Mouse (Mus musculus): ENCODE results near the gene Eif5a.
"Not testable (repeated sequence)": the region's sequence is repeated elsewhere in the genome, so short reads cannot be mapped to it uniquely, and the experiment has no call there.

The Eif5a gene

GRCm38 (mm10) chr11:69920266-69921031 is 1.3 kb downstream of the Eif5a start:
- DNase-seq (ENCODE audit: low spot score) = peak; percentile 31

DNA sequence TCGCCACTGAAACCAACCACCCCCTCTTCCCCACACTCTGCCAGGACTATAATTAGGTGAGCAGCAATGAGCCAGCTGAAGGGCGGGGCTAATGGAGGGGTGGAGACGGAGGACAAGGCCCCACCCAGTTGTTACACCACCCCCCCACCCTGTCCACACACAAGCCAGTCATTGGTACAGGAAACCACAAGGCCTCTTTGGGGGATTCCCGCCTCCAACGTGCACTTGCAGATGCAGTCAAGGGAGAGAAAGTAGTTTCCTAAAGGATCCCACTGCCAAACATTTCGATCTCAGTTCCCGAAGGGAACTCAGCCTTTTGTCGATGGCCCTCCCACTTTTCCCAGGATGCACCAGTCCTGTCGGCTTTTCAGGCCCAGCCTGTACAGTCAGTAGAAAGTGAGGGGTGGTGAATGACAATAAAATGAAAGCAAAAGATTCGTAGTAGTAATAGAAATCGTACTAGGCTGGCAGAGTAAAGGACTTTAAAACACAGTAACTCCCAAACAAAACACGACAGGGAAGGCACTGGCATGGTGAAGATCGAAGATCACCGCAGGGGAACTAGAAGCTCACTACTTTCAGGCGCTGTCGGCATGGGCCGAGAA is 2.0 kb downstream of the Eif5a start:
- DNase-seq (ENCODE audit: low spot score) = peak; percentile 87

- no peak for DNase-seq (ENCODE audit: low spot score)
These were observed 2.7 kb downstream of the Eif5a start for GRCm38 (mm10) chr11:69919053-69919452.

- no peak for DNase-seq (ENCODE audit: low spot score)
These were observed 3.6 kb downstream of the Eif5a start for GRCm38 (mm10) chr11:69918118-69918517.

GRCm38 (mm10) chr11:69917379-69917948 is 4.3 kb downstream of the Eif5a start:
- DNase-seq (ENCODE audit: low spot score) = no peak

GRCm38 (mm10) chr11:69916652-69917378 is 4.9 kb downstream of the Eif5a start:
- DNase-seq (ENCODE audit: low spot score) = not testable (repeated sequence)

GRCm38 (mm10) chr11:69915667-69916627 is 5.8 kb downstream of the Eif5a start:
- DNase-seq (ENCODE audit: low spot score) = no peak

GRCm38 (mm10) chr11:69914917-69915430 is 6.8 kb downstream of the Eif5a start:
- no peak for DNase-seq (ENCODE audit: low spot score)

DNA sequence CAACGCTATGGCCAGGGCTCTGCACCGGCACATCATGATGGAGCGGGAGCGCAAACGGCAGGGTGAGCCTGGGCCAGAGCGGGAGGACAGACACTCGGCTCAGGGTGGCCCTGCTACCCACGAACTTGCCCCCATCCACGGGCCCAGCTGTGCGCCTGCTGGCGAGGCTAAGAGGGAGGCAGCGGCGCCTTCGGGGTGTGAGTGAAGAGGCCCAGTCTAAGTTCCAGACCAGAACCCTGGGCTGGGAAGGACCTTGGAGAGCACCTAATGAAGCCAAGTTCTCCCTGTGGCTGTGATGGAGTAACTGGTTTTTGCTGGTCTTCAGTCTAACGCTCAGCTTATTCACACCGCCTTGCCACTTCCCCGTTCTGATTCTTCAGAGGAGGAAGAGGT is 7.4 kb downstream of the Eif5a start:
- DNase-seq (ENCODE audit: low spot score) = peak; percentile 69

DNA sequence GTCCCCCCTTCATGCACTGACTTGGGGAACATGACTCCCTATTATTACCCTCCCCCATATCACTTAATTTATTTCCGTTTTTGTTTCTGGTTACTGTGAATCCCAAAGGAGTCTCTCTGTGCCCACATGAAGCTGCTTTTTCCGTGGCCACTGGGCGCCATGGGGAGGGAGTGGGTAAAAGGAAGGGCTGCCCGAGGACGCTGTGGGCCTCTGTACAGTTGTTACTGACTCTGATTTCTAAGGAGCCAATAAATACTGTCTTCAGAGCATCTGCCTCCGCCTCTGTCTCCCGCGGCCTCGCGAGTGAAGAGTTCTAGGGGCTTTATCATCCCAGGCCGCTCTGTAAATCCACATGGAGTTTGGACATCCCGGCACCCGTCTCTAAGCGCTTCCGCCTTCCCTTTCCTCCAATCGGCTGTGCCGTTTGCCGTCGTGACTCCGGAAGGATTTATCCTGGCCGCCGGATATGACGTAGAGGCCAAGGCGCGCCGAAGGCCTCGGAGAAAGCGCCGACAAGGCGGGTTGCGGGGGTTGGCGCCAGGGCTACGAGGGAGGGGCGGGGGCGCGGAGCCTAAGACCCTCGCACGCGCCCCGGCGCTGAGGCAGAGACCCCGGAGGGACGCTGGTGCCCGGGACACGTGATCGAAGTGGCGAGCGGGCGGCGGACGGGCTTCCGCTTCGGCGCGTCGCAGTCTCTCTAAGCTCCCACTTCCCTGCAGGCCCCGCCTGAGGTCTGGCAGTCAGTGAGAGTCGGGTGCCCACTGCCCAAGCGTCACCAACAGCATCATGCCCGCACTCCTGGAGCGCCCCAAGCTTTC is 8.0 kb downstream of the Eif5a start, which contains the start of gene Gps2:
TSS of gene Gps2 (plus strand) at position 335 of the 818 bp plus-strand sequence.
- DNase-seq (ENCODE audit: low spot score) = peak; percentile 95

DNA sequence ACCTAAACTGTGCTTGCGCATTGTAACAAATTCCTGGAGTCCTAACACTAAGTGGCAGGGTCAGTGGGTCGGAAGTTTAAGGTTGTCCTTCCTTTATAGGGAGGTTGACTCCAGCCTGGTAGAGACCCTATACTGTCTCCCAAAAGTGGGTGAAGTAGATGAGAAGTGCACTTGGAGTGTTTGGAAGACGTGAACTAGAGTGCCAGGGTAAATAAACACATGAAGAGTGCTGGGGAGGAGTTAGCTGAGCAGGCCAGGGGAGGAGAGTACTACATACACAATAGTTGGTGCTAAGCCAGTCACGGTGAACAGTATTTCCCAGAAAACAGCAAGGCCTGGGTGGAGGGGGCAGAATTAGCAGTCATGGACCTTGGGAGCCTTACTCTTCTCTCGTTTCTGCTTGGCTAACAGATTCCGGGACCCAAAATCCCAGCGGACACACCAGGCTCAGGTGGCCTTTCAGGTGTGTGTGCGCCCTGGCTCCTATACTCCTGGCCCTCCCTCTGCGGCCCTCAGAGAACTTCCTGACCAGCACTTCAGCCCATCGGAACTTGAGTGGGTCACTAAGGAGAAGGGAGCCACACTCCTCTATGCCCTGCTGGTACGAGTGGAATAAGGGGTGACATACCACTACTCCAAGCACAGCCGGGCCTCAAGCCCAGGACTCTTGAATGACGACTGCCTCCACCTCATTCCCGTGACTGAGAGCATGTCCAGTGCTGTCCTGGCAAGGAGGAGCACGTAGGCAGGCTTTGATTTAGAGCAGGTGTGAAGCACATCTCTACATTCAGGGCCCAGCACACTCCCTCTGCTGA is 8.8 kb downstream of the Eif5a start:
- peak; percentile 33 for DNase-seq (ENCODE audit: low spot score)

DNA sequence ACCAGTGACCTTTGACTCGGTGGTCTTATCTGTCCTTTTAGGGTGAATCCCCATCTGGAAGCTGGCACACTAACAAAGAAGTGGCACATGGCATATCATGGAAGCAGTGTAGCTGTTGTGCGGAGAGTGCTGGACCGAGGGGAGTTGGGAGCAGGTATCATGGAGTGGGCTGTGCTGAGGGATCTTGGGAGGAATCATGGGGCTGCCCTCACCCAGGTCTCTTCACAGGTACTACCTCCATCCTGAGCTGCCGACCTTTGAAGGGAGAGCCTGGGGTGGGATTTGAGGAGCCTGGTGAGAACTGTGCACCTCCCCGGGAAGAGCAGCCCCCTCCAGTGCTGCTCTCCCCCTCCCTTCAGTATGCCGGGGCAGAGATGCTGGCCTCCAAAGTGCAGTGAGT is 10.1 kb downstream of the Eif5a start:
- no peak for DNase-seq (ENCODE audit: low spot score)

DNA sequence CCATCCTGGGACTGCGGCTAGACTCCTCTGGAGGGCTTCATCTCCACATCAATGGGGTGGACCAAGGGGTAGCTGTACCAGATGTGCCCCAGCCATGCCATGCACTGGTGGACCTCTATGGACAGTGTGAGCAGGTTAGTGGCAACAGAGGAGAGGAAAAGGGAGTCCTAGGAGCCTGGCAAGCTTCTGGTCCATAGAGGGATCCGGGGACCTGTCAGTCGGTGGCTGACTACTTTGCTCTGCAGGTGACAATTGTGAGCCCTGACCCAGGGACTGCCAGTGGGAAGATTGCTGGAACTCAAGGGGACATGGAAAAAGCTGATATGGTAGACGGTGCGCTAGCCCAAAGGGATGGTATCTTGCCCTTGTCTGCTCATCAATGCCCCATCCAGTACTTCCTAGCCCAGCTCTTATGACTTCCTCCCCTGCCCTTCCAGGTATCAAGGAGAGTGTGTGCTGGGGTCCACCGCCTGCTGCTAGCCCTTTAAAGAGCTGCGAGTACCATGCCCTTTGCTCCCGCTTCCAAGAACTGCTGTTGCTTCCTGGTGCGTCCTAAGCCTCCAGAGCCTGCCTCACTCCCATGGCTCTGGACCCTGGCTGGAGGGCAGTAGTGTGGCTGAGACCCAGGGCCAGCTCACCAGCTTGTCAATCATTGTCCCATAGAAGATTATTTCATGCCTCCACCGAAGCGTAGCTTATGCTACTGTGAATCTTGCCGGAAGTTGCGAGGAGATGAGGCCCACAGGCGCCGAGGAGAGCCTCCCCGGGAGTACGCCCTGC is 10.8 kb downstream of the Eif5a start:
- no peak for DNase-seq (ENCODE audit: low spot score)

DNA sequence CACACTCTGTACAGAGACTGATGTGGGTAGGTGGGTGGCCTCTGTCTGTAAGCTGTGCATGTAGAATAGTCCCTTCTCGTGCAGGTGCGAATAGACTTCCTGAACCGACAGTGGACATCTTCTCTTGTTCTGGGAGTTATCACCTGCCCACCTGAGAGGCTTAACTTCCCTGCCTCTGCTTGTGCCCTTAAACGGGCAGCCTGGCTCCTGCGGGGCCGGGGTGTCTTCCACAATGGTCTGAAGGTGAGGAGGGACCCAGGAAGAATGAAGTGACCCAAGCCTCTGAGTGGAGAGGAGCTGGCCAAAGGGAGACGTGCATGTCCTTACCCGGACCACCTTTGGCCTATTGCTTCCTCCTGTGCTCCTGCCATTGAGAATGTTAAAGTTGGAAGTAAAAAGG is 11.6 kb downstream of the Eif5a start:
- no peak for DNase-seq (ENCODE audit: low spot score)

DNA sequence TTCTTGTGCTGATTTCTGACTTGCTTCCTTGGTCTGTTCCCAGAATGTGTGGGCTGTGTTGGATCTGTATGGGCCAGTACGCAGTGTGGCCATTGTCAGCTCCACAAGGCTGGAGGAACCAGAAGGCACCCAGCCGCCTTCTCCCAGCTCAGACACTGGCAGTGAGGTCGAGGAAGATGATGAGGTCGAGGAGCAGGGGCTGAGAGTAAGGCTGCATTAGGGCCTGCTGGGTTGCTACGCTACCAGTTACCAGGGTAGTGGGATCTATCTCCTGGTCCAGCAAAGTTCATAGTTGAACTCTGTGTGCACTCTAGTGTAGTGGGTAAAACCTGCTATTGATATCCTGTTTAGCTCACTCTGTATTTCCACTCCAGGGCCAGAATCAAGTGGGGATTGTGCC is 12.6 kb downstream of the Eif5a start:
- DNase-seq (ENCODE audit: low spot score) = no peak

GRCm38 (mm10) chr11:69908645-69909044 is 13.1 kb downstream of the Eif5a start:
- no peak for DNase-seq (ENCODE audit: low spot score)

DNA sequence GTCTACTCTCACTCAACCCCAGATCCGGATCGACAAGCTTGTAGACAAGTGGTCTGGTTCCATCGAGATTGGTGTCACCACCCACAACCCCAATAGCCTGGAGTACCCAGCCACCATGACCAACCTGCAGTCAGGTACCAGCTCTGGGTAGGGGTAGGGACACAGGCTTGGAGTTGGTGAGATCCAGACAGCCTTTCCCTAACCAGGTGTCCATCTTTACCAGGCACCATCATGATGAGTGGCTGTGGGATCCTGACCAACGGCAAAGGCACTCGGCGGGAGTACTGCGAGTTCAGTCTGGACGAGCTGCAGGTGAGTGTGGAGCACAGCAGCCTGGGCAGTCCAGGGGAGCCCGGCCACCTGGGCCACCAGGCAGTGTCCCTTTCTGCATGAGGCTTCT is 17.4 kb downstream of the Eif5a start:
- DNase-seq (ENCODE audit: low spot score) = no peak

DNA sequence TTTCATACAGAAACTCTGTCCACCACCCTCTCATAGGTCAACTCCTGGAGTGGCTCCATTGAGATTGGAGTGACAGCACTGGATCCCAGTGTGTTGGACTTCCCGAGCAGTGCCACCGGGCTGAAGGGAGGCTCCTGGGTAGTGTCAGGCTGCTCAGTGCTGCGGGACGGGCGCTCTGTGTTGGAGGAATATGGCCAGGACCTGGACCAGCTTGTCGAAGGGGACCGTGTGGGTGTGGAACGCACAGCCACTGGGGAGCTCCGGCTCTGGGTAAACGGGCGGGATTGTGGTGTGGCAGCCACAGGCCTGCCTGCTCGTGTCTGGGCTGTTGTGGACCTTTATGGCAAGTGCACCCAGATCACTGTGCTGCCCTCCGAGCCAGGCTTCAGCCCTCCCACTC is 18.8 kb downstream of the Eif5a start:
- no peak for DNase-seq (ENCODE audit: low spot score)

- DNase-seq (ENCODE audit: low spot score) = no peak
These were observed 19.8 kb downstream of the Eif5a start for GRCm38 (mm10) chr11:69901993-69902392.
